Mouse (Mus musculus): ENCODE measurements around the gene Dis3.
"Not testable (repeated sequence)": the region's sequence is repeated elsewhere in the genome, so short reads cannot be mapped to it uniquely, and the experiment has no call there.

Dis3 gene

DNA sequence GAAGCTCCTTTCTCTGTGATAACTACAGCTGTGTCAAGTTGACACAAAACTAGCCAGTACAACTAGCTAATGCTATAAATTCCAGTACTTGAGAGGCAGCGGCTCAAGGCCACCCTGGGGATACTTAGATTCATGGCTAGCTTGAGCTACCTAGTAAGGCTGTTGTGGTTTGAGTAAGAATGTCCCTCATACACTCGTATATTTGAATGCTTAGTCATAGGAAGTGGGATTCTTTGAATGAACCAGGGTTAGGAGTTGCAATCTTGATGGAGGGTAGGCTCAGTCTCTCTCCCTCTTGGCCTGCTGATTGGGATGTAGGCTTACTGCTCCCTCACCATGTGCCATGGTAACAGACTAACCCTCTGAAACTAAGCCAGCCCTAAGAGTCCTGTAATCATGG, 36.5 kb downstream of the Dis3 start:
- no peak for DNase-seq (ENCODE audit: low spot score in 2 of 2)

DNA sequence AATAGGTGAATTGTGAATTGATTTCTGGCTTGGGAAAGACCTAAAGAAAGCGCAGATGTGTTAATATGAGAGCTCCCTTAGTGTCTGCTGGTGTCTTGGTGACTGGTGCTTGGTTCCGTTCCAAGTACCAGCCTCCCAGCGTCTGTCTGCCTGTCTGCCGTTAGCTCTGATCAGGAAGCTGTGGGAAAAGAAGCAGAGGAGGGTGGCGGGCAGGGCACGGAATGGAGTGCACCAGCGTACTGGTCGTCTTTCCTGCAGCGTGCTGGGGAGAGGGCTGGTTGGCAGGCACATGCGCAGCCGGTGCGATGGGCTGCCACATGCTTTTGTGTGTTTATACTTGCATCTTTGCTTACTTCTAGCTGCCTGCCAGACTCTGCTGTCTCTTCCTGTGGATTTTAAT, 39.0 kb downstream of the Dis3 start:
- DNase-seq (ENCODE audit: low spot score in 2 of 2) = no peak

DNA sequence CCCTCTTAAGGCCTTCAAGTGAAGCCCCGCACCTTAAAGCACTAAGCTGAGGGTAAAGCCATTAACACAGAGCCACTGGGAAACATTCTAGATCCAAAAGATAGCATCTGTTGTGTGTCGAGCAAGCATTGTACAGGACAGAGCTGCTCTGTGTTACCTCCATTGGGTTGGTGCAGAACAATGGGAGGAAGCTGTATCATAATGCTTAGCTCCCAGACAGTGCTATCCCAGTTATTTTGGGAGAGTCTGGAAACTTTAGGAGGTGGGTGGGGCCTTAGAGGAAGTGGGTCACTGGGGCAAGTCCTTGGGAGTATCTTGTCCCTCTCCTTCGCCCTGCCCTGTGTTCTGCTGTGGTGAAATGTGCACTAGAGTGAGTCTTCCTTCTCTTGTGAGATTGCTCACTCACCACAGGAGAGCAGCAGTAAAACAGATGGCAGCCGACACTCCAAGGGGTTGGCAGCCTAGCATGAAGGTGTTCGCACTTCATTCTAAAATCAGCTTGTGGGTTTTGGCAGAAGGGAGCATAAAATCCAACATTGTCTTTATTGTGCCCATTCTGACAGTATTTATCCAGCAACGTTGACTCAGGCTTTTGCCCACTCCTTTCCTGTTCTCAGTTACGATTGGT, 40.5 kb downstream of the Dis3 start:
- DNase-seq (ENCODE audit: low spot score in 2 of 2) = no peak

DNA sequence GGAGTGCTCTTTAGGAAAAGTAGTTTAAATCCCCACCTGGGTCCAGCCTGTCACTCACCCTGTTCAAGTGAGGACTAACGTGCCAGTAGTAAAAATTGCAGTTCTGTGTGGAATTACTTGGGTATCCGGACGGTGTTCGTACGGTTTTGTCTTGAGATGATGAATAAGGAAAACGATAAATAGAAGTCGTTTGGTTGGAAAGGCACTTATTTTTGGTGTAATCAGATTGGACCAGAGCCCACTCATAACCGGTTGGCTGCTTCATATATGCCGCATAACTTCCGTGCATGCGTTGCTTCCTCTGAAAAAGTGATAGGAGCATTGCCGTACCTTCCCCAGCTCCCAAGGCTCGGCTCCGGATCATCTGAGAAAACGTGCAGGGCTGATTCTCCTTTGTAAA, 52.8 kb downstream of the Dis3 start:
- peak in 1 of 2 experiments; percentile 9 for DNase-seq (ENCODE audit: low spot score in 2 of 2)

DNA sequence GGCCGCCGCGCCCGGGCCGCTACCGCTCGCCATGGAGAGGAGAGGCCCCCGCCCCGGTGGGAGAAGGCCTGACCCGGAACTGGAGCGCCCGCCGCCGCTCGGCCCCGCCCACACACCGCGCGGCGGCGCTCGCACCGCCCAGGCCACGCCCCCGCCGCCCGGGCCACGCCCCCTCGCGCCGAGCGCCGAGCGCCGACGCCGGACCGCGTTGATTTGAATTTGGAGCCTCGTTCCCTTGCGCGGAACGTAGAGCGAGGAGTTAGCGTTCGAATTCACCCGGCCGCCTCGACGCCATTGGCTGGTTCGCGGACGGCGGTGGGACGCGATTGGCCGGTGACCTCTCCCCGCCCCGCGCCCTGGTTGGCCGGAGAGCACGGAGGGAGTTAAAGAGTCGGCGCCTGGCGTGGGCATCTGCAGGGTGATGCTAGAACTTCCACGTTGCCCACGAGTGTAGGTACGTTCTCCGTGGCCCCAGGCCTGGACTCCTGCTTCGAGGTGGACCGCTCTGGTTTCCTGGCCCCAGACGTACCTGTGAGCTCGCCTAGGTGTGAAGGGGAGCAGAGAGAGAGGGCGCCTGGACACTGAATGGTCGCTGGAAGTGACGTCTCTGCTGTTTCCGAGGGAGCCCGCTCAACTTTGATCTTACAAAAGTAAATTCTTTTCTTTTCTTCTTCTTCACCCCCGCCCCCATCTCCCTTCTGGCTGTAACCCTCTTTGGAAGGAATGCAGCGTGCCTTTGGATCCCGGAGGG, 53.4 kb downstream of the Dis3 start, which contains the start of the genes Mzt1 and Bora:
Gene Mzt1 (minus strand): TSS at position 104 of the 751 bp plus-strand sequence.
Gene Bora (plus strand): TSS at position 192 of the 751 bp plus-strand sequence.
- peak; percentile 94 to 95 for DNase-seq (ENCODE audit: low spot score in 2 of 2)

DNA sequence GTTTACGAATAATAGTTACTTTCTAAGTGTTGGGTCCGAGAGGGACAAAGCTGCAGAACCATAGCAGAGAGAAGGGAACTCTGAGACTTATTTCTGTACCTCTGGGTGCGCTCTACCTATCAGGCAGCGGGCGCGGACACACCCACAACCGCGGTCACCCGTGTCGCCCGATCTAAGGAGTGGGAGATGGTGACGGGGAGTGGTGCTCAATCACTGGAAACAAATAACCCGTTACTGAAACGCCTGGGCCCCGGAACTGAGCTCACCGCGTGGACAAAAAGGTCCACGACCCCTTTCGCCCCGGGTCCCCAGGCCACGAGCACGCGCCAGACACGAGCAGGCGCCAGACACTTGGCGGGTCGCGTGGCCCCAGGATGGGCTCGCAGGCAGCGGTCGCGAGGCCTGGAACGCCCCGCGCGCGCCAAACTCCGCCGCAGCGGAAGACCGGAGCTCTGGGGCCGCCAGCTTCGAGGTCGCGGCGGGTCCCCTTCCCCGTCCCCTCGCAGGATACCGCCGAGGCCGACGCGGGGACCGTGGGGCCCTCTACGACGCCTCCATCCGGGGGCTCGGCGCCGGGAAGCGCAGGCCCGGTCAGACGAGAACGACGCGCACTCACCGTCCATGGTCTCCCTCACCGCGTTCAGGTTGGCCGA, 54.1 kb downstream of the Dis3 start:
- peak; percentile 44 to 59 for DNase-seq (ENCODE audit: low spot score in 2 of 2)

DNA sequence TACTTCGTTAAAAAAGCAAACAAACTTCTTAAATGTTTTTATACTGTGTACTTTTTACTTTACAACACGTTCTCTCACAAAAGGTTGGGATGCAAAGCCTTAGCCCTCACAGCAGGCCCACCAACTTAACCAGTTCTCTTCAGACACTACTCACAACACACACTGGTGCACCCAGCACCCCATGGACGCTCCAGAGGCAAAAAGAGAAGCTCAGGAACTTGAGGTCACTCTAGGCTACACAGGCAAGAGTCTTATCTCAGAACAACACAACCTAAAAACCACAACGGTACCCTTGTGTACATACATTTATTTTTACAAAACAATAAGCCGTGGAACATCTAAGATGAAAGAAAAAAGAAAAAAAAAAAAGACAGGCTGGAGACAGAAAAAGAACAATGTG, 54.9 kb downstream of the Dis3 start:
- peak in 1 of 2 experiments; percentile 20 for DNase-seq (ENCODE audit: low spot score in 2 of 2)

DNA sequence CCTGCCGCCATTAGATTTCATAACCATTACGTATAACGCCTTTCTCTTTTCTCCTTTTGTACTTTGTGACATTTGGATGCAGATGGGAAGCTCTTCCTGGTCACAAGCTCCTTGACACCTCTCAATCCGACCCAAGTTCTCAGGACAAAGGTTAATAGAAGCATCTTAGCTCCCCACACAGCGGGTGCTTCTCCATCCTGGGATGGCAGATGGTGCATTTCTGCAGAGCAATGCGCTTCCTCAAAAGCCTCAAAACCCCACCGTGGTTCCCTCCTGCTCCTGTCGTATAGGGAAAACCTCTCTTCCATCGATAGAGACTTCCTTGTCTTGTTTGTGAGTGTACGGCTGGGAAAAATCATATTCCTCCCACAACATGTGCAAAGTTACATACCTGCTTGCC, 55.5 kb downstream of the Dis3 start:
- DNase-seq (ENCODE audit: low spot score in 2 of 2) = no peak

DNA sequence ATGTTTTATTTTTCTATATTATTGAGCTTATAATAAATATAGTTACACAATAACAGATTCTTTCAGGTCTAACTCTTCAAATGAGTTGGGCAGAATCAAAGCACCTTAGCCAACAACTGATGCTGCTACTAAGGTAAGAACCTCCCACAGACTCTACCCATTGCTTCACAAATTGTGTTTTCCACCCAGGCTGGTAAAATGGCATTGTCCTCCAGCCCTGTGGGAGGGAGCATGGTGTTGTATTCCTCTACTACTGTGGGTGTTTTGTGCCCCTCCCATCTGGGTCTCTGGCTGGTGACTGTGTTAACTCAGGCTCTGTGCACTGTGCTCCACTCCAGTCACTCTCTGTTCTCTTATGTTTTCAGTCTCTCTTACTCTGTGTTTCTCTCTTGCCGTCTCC, 56.1 kb downstream of the Dis3 start:
- DNase-seq (ENCODE audit: low spot score in 2 of 2) = no peak

DNA sequence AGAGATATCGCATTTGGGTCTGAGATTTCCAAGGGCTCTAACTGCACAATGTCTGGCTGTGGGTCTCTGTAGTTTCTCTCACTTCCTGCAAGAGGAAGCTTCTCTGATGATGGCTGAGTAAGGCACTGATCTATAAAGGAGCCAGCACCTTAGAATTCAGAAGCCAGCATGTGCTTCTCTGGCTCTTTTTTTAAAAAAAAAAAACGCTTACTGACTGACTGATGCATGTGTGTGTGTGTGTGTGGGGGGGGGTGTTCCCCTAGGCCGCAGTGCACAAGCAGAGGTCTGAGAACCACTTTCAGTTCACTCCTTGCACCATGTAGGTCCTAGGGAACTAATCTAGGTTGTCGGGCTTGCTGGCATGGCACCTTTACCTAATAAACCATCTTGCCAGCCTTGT, 58.2 kb downstream of the Dis3 start:
- no peak for DNase-seq (ENCODE audit: low spot score in 2 of 2)

DNA sequence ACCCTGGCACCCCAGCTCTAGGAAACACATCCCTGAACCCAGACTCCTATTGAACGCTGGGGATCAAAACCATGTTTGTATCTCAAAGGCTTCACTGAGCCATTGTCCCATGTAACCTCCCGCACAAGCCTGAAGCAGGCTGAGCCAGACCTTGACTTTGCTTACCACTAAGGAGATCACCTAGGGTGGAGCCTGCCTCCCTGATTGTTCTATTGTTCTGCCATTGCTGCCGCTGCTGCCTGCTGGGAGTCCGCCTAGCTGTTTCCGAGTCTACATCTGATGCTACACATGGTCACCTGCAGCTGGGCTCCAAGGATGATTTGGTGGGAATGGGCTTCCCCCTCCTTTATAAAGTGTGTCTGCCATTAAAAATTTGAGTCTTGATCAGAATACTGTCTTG, 60.3 kb downstream of the Dis3 start:
- not testable (repeated sequence) for DNase-seq (ENCODE audit: low spot score in 2 of 2)

DNA sequence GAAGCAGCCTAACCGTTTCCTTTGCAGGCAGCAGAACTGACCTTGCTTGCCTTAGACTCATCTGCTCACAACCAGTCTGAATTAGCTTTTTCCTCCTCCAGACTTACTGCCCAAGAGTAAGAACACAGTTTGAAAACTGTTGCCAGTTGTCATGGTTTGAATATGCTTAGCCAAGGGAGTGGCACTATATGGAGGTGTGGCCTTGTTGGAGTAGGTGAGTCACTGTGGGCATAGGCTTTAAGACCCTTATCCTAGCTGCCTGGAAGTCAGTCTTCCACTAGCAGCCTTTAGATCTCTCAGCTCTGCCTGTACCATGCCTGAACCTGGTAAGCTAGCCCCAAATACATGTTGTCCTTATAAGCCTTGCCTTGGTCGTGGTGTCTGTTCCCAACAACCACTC, 61.9 kb downstream of the Dis3 start:
- no peak for DNase-seq (ENCODE audit: low spot score in 2 of 2)

DNA sequence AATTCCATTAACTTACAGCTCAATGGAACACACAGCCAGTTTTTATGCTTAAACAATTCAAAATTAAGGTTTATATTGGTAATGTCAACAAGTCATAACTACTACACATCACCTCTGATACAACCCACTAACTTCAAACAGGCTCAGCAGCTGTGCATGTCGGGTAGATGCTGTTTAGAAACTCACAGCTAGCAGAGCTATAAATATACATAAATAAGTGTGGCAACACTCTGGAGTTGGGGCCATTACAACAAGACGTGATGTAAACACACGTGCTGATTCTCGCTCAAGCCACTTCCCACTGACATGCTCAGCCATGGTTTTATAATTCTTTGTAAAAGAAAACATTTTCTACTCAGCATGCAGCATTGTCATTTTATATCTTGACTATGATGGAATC, 63.5 kb downstream of the Dis3 start:
- no peak for DNase-seq (ENCODE audit: low spot score in 2 of 2)

DNA sequence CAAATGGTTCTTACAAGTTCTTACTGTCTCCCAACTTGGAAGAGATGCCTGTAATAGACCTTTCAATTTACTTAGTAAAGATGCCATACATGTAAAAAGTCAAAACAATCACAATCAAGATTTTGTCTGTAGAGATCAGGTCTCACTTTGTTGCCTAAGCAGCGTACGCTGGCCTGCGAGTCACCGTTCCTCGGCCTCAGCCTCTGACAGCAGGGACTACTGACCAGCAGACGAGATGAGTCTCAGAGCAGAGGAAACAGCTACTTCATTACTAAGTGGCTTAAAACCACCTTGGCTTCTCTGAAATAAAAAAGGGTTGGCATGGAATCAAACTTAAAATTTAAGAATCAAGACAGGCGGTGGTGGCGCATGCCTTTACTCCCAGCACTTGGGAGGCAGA, 64.7 kb downstream of the Dis3 start:
- not testable (repeated sequence) for DNase-seq (ENCODE audit: low spot score in 2 of 2)

DNA sequence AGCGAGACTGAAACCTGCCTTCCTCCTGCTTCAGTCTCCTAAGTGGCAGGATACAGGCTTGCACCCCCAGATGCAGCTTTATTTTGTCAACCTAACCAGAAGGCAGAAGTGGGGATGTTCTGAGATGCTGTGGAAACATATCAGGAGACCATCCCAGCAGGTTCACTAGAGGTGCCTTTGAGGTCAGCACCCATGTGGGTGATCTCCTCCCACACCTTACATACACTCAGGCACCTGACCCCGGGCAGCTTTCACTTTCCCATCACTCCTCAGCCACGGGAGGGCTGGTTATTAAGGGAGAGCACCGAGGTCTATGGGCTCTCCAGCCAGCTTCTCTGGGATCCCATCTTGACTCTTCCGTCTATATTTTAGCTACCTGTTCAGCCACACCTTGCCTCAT, 67.0 kb downstream of the Dis3 start:
- no peak for DNase-seq (ENCODE audit: low spot score in 2 of 2)

DNA sequence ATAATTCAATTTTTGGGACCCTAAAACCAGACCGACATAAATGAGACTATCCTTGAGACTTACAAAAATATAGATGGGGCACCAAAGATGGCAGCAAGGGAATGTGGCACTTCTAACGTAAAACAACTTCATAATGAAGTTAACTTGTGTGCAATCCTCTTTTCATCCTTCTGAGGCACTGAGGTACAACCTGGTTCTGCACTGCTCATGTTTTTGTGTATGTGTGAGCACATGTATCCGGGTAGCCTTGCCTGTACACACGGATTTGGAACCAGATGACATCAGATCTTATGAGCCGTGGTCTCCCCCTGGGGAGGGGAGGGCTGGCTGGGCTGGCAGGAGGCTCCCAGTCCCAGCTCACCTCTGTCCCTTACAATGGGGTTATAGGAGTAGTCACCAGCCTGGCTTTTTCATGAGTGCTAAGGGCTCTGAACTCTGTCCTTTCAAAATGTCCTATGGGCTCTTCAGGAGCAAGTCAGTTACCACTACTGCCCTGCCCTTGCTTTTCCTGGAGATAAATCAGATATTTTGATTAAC, 68.2 kb downstream of the Dis3 start:
- DNase-seq (ENCODE audit: low spot score in 2 of 2) = no peak

DNA sequence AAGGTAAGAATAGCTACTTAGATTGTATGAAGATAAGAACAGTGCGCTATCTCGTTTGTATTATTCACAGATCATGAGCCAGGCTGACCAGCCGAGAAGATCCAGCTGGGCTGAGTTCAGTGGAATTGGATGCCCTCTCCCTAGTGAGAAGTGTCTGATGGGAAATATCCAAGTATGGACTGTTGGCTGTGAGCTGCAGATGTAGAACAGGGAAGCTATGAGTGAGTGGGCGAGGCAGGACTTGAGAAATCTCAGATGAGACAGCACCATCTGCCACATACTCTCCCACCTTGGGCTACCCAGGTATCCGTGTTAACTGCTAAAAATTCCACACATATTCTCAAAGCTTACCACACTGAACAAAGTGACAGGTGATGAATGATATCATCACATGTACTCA, 69.6 kb downstream of the Dis3 start:
- DNase-seq (ENCODE audit: low spot score in 2 of 2) = no peak

Data from spleen, postnatal 36 days (tissue).